Mouse (Mus musculus) C2C12 (cell line): ENCODE data around the gene Gm20388.

Experiments used
- FOSL1 ChIP-seq: IDR thresholded peaks from one replicate; pipeline ENCODE4 v1.8.0; 2011; ENCODE audit warnings: mild to moderate bottlenecking, low read length; ENCODE audit not compliant: poor library complexity, insufficient read depth, severe bottlenecking
- MAX ChIP-seq: IDR thresholded peaks from one replicate; pipeline ENCODE4 v1.6.1; 2011; ENCODE audit warnings: mild to moderate bottlenecking, control low read depth

DNA sequence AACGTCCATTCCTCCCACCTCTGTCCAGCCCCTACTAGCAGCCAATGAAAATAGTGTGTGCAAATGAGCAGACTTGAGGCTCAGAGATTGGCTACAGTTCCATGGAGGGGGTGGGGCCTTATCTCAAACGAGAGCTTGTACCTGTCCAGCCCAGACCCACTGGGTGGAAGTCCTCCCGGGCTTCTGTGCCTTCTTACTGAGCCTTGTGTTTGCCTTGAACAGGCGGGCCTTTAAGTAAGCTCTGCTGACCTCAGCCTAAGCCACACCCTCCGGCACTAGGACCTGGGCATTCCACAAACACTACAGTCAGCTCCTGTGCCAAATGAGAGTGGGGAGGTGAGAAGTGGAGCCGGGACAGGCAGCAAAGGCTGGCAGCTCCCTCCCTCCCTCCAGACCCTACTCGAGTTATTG is 2383.6 kb downstream of the Gm20388 start:
- TF ChIP-seq MAX = no peak
- no peak for TF ChIP-seq FOSL1
